Mouse (Mus musculus) layer of hippocampus, adult 2 months (tissue): ENCODE data around the gene Col5a1. TPM values are rescaled to one million over a fixed set of nuclear protein-coding genes. Genes with fewer than 3 reads are reported as not detected.

ENCODE experiments used
- DNase-seq, 2 experiments: peaks; one replicate each; pipeline ENCODE4 v3.0.0; 2022; ENCODE audit warnings: low spot score in 2 of 2
- H3K27ac ChIP-seq: fragments of 200-600 bp; 2 replicates; pipeline ENCODE4 v1.8.1; 2022
- H3K4me3 ChIP-seq: fragments of 200-600 bp; 2 replicates; pipeline ENCODE4 v1.8.1; 2022; ENCODE audit warnings: mild to moderate bottlenecking
- CTCF ChIP-seq: fragments of 200-600 bp; conservative IDR thresholded peaks from 2 replicates; pipeline ENCODE4 v1.8.1; 2022; ENCODE audit warnings: antibody characterized with exemption, mild to moderate bottlenecking, moderate library complexity
- total RNA-seq, 2 experiments: library from RNA; stranded (reverse); gene quantifications; 2 replicates each; pipeline ENCODE4 v1.2.3; 2021

The Col5a1 gene
- total RNA-seq, 2 experiments from 2014 or later = 3.6 to 4.1 TPM

DNA sequence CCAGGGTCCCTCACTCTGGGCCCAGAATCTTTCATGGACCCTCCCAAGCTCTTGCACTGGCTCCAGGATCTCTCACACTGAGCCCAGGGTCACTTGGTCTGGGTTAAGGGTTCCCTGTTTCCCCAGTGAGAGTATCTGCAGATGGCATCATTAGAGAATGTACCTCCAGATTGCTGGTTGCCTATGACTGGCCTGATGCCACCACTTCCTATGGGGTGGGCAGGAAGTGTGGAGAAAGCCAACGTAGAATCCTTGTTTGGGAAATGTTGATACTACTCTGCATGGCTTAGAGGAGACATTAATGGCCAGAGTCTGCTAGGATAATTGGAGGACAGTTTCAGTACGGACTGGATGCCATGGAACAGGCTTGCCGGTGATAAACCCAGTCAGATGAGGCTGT lies 76.2 kb downstream of the Col5a1 start:
- Histone ChIP-seq H3K4me3 (no peak overlapping the region), H3K27ac (no peak overlapping the region)
- TF ChIP-seq CTCF = no peak
- DNase-seq = no peak

DNA sequence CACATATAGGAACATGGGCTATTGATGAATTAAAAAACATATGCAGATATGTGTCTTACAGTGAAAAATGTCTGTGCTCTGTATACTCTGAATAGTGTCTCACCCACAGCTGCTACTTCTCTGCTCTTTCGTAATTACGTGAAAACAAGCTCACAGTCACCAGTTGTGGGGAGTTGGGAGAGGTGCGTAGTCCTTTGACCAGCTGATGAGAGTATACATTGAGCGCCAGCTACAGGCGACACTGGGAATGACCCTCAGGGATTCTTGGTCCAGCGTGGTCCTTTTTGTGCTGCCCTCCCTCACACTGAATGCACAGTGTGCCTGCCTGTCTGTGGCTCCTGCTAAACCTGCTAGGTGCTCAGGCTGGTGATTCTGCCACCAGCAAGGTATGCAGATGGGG lies 82.9 kb downstream of the Col5a1 start:
- Histone ChIP-seq H3K27ac (no peak overlapping the region), H3K4me3 (no peak overlapping the region)
- peak in 1 of 2 experiments; percentile 12 for DNase-seq
- peak; percentile 81 for TF ChIP-seq CTCF

DNA sequence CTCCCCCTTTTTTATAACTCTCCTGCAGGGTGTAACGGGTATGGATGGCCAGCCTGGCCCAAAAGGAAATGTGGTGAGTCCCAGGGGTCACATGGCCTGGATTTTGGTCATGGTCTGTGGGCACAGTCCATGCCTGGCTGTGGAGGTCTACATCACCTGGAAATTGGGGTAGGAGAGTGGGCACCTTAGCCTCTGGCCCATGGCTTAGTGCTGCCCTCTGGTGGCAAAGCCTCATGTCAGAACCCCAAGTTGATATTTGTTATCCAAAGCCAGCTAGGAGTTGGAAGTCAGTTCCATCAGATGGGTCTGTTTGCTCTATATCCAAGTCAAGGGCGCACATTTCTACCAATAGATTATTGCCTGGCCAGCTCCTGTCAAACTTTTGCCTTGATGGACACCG lies 87.6 kb downstream of the Col5a1 start:
- H3K27ac ChIP-seq = no peak overlapping the region
- TF ChIP-seq CTCF = peak; percentile 92
- peak; percentile 37 to 70 for DNase-seq
- H3K4me3 ChIP-seq = no peak overlapping the region

DNA sequence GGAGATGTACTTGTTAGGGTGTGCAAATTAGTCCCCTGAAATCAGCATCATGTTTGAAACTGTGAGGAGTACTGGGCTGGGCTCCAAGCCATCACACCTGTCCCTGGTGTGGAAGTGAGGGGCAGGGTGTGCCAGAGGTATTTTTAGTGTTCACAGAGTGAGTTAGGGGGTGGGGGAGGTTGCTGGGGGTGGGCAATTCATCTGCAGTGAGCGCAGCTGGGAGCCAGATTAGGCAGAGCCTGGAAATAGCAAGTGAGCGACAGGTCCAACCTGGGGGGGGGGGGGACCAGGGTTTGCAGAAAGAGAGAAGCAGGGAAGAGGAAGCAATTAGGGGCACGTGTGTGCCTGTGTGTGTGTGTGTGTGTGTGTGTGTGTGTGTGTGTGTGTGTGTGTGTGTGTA lies 89.6 kb downstream of the Col5a1 start:
- Histone ChIP-seq H3K4me3 (no peak overlapping the region), H3K27ac (no peak overlapping the region)
- no peak for TF ChIP-seq CTCF
- peak in 1 of 2 experiments; percentile 9 for DNase-seq

DNA sequence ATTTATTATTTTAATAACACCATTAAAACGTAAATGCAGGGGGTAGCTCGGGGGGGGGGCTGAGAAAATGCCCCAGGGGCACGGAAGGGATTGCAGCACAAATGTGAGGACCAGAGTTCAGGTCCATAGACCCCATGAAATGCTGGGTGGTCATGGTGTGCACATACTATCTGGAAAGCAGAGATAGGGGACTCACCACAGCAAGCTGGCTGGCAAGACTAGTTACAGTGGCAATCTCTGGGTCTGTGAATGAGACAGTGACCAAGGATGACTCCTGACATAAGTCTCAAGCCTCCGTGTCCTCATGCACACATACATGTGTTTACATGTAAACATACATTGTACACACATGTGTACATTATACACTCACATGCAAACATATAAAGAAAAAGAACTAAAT lies 90.3 kb downstream of the Col5a1 start:
- TF ChIP-seq CTCF = no peak
- no peak overlapping the region for H3K27ac ChIP-seq
- DNase-seq = no peak
- no peak overlapping the region for H3K4me3 ChIP-seq

DNA sequence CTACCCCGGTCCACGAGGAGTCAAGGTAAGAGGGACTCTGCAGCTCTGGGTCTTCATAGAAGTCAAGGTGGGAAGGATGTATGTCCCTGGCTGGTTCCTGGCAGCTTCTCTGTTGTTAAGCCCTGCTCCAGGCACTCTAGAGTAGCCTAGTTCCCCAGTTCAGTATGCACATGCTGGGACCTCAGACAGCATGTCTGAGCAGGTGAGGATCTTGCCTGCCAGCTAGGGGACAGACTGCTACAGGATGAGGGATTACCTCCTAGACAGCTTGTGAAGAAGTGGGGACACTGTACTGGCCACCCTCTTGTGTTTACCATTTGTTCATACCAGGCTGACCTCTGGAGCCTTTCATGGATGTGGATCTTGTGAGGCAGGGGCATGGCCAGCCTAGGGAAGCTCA lies 94.8 kb downstream of the Col5a1 start:
- H3K27ac ChIP-seq = no peak overlapping the region
- no peak for TF ChIP-seq CTCF

DNA sequence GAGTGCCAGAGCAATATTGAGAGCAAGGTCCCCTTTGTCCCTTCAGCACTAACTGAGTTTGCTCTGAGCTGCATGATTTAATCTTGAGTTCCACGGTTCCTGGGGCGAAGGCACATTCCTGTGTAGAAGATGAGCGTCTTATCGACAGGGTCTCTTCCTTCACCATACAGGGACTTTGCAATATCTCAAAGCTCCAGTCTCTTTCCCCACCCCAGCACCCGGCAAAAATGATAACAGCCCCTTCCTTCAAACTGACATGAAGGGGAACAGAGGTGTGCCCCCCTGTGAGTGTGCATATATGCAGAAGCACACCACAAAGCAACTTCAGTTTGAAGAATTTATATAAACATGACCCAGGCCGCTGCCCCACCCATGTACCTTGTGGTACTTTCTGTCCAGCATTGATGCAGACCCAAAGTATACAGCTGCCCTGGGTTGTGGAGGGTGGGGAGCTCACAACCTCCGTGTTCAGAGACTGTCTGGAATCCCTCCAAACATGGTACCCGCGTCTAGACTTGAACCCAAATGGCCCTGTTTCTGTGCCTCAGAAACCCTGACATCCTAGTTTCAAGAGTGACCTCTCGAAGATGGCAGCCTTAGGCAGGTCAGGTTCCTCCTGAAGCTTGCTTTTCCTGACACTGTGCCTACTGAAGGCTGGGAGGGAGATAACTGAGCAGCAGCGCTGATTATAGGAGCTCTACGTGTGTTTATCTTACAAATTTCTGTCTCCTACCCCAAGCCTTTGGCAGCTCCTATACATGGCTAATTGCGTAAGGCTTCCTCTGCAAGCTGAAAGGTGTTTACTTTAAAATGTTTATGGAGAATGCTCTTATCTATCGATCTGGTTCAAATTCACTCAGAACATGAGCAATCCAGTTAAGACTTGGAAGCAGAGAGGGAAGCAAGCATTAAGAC lies 95.7 kb downstream of the Col5a1 start:
- Histone ChIP-seq H3K4me3 (no peak overlapping the region), H3K27ac (no peak overlapping the region)
- TF ChIP-seq CTCF = no peak
- DNase-seq = no peak

More for the DNA sequence above, 94.8 kb downstream of the Col5a1 start:
- DNase-seq = no peak
- no peak overlapping the region for H3K4me3 ChIP-seq

DNA sequence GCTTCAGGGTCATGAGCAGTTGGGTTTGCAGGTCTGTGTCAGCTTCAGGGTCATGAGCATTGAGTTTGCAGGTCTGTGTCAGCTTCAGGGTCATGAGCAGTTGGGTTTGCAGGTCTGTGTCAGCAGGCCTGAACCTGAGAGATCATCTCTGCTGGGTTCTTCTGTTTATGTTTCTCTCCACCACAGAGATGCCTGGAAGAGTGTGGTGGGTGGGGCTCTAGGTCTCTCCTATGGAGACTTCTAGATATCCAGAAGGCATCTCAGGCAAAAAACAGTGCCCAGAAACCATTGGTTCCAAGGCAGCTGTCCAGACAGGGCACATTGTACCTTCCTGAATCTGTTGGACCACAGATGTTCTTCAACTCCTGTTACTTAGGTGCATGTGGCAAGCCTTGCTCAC lies 96.9 kb downstream of the Col5a1 start:
- DNase-seq = no peak
- no peak for TF ChIP-seq CTCF
- Histone ChIP-seq H3K4me3 (no peak overlapping the region), H3K27ac (no peak overlapping the region)

DNA sequence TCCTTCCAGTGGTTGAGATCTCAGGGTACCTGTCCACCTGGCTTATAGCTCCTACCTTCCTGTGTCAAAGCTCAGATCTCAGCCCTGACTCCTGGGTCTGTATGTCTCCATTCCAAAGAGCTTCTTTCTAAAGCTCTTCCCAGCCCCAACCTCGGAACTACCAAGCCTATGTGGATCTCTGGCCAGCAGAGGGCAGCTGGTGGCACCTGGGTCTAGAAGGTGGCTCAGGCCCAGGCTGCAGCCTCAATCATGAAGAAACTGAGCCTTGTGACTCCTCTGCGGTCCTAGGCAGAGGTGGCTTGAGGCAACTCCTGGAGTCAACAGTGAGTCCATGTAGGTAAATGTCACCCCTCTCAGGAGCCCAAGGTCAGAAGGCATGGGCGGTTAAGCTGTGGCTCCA lies 97.7 kb downstream of the Col5a1 start:
- Histone ChIP-seq H3K27ac (no peak overlapping the region), H3K4me3 (no peak overlapping the region)
- peak; percentile 76 for TF ChIP-seq CTCF
- peak in 1 of 2 experiments; percentile 44 for DNase-seq

DNA sequence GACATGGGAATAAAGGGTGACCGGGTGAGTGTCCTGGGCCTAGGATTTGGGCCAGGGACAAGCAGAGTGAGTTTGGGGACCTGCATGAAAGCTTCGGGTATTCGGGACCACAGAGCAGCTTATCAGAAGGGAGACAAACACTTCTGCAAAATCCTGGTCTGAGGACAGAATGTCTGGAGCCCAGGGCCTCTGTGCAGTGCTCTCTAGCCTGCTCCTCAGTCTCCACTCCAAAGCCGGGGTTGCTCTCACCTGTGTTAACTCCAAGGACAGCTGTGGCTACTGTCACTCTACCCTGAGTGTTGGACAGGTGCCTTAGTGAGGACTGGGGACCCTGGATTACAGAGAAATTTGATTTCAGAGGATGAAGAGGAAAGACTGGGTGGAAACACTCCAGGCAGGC lies 100.5 kb downstream of the Col5a1 start:
- no peak for TF ChIP-seq CTCF
- H3K4me3 ChIP-seq = no peak overlapping the region
- no peak overlapping the region for H3K27ac ChIP-seq
- no peak for DNase-seq

DNA sequence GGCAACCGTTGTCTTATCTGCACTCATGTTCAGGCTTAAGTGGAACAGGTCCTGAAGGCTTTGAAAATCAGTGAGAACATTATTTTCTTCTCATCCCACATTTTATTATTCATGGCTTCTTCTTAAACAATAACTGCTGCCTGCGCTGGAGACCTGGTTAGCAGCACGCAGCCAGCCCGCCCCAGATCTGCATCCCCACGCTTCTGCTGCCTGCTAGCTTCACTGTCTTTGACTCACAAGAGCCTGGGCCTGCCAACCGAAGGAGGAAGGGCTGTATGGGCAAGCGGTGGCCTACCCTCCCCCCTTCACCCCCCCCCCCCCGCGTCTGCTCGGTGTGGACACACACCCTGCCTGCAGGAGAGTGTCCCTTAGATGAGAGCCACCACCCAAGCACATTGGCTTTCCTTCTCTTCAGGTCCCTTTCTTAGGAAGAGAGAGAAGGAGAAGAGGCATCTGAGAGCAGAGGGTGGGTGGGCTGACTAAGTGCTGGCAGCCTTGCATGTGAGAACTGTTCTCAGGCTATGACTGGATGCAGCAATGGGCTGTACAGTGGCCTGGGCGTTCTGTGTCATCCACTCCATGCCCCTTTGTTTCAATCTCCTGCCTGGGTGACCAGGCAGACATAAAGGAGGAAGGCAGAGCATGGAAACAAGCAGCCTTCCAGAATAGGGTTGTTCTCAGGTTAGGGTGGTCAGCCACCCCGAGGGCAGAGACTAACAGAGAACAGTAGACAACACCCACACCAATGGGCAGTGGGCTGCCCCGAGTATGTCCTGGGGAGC lies 104.4 kb downstream of the Col5a1 start:
- no peak for DNase-seq
- no peak overlapping the region for H3K27ac ChIP-seq
- H3K4me3 ChIP-seq = no peak overlapping the region
- TF ChIP-seq CTCF = no peak

DNA sequence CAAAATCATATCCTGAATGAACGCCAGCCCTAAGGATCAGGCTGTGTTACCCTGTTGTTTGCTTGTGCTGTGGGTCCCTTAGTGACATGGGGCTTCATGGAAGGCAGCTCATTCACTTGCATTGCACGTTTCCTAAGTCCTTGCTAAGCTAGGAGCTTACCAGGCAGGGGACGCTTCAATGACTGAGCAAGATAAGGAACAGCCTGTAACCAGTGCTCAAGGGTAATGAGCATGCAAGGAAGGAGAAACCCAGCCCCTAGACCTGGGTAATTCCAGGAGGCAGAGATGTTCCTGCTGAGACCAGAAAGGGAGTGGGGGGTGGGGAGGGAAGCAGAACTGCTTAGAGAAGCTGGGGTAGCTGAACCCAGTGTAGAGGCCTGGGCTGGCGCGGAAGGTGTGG lies 107.2 kb downstream of the Col5a1 start:
- TF ChIP-seq CTCF = no peak
- no peak overlapping the region for H3K27ac ChIP-seq
- H3K4me3 ChIP-seq = no peak overlapping the region
- DNase-seq = no peak

DNA sequence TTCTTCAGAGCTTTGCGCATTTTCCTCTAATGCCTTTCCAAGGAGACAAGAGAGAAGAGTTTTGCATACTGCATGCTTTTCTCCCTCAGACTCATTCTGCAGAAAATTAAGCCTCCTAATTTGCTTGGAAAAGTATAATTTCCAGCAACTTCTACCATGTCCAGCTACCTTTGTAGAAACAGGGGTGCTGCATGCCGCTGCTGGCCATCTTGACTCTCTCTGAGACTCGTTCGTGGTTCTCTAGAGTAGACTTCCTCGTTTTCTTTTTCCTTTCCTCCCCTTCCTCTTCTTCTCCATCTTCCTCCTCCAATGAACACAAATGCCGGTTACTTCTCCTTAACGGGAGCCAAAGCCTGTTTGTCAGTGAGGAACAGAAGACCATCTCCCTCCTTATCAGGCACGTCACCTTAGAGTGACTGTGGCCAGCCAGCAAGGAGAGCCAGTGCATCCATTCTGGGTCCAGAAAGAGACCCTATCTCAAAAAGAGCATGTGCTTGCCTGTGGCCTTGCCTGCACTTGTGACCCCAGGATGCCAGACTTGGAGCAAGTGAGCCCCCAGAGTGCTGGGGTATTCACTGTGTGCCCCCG lies 113.9 kb downstream of the Col5a1 start:
- no peak for TF ChIP-seq CTCF
- no peak for DNase-seq
- H3K4me3 ChIP-seq = no peak overlapping the region
- H3K27ac ChIP-seq = no peak overlapping the region

DNA sequence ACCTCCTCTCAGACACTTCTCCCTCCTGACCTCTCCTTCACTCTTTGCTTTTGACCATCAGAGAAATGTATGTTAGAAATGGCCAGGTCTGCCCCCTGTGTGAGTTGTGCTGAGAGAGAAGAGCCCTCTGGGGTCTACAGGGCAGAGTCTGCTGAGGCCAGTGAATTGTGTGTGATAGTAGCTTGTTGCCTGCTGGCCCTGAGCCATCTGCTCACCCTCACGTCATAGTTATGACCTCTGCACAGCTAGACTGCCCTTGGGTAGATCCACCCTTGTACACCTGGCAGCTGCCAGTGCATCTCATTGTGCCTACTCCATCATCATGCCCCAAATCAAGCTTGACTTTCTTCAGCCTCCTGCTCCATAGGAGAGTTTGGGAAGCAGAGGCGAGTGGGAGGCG lies 114.4 kb downstream of the Col5a1 start:
- TF ChIP-seq CTCF = no peak
- no peak overlapping the region for H3K4me3 ChIP-seq
- no peak overlapping the region for H3K27ac ChIP-seq
- DNase-seq = no peak
